In the genomic region with DNA sequence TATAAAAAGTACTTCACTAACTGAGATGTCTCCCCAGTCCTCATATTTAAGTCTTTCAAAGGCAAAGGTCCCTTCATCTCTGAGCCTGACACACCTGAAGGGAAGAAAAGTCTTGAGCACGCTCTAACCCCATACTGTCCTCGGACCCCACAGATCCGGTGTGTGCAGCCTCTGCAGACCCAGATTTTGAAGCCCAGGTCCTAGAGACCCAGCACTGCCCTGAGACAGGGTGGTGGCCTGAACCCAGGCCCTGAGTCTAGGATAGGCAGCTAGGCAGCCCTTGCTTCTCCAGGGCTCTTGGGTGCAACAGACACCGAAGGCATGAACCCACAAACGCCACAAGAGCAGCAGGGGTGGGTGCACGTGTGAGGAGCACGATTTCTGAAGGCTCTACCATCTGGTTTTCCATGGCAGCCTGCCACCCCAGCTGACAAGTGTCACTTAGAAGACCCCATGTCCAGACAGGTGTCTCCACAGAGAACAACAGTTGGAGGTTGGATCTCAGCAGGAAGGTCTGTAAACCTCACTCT, we compare ENCODE assay signal across 19 mouse cellular contexts. TPM values are rescaled to one million over a fixed set of nuclear protein-coding genes. Genes with fewer than 3 reads are reported as not detected.
"Had no signal": no experiment of that assay in that cellular context is flagged by ENCODE, and none has a peak within 500 bp of the region (broad histone marks: within the 10 kb centered on the region; RNA-seq: fewer than 3 reads in every experiment).

No protein-coding gene starts in this region.

- H3K4me3 ChIP-seq: liver, embryonic 13.5 days; liver, embryonic 15.5 days; lung, embryonic 15.5 days; midbrain, embryonic 10.5 days; midbrain, embryonic 12.5 days; myocyte; neural tube, embryonic 13.5 days; neural tube, embryonic 15.5 days; stomach, embryonic 15.5 days had no signal

- H3K36me3 ChIP-seq: liver, embryonic 13.5 days; liver, embryonic 15.5 days; lung, embryonic 15.5 days; midbrain, embryonic 10.5 days; midbrain, embryonic 12.5 days; neural tube, embryonic 13.5 days; neural tube, embryonic 15.5 days; stomach, embryonic 15.5 days had no signal

- H3K4me2 ChIP-seq: liver, embryonic 11.5 days; liver, embryonic 13.5 days; liver, embryonic 15.5 days; lung, embryonic 15.5 days; midbrain, embryonic 12.5 days; neural tube, embryonic 13.5 days; neural tube, embryonic 15.5 days; stomach, embryonic 15.5 days had no signal

- ATAC-seq: liver, postnatal 0 days; midbrain, embryonic 16.5 days had no signal

- H3K4me1 ChIP-seq: lung, embryonic 15.5 days; midbrain, embryonic 12.5 days; stomach, embryonic 15.5 days had no signal

- DNase-seq: liver, embryonic 13.5 days; liver, postnatal 0 days; lung, adult 2 months; lung, postnatal 14 days; lung, postnatal 36 days; midbrain, embryonic 14.5 days; right cerebral cortex, postnatal 14 days had no signal

- H3K9ac ChIP-seq: liver, embryonic 13.5 days; liver, embryonic 15.5 days; liver, postnatal 0 days; lung, embryonic 15.5 days; midbrain, embryonic 12.5 days; neural tube, embryonic 13.5 days; neural tube, embryonic 15.5 days; stomach, embryonic 15.5 days had no signal

- H3K27ac ChIP-seq: liver, embryonic 13.5 days; liver, embryonic 15.5 days; lung, embryonic 15.5 days; midbrain, embryonic 10.5 days; midbrain, embryonic 12.5 days; neural tube, embryonic 13.5 days; neural tube, embryonic 15.5 days; stomach, embryonic 15.5 days; stomach, postnatal 0 days had no signal

- H3K9me3 ChIP-seq: liver, embryonic 13.5 days; liver, embryonic 15.5 days; lung, embryonic 15.5 days; midbrain, embryonic 12.5 days; neural tube, embryonic 13.5 days; neural tube, embryonic 15.5 days; stomach, embryonic 15.5 days had no signal

- H3K27me3 ChIP-seq: liver, embryonic 13.5 days; liver, embryonic 15.5 days; lung, embryonic 15.5 days; midbrain, embryonic 12.5 days; neural tube, embryonic 13.5 days; neural tube, embryonic 15.5 days; stomach, embryonic 15.5 days had no signal

RNA-seq across cellular contexts. Expression of a gene that starts 21.4 kb away (rescaled TPM):
- polyA plus RNA-seq: myocyte had no signal

RNA-seq across cellular contexts. Expression of a gene that starts 49.5 kb away (rescaled TPM):
- total RNA-seq: megakaryocyte-erythroid progenitor cell, adult 5-6 weeks had no signal
- polyA plus RNA-seq: liver, embryonic 11.5 days; liver, embryonic 13.5 days; liver, embryonic 15.5 days; liver, postnatal 0 days; lung, embryonic 15.5 days; myocyte had no signal
